Mouse (Mus musculus) cerebellum, adult 2 months (tissue): ENCODE measurements around the gene Dapp1.

ENCODE experiments used
- CTCF ChIP-seq: fragments of 200-500 bp; IDR thresholded peaks from 2 replicates; pipeline ENCODE4 v1.5.1; 2011; ENCODE audit warnings: low read depth, mild to moderate bottlenecking, control low read depth, low read length, moderate library complexity, borderline replicate concordance; ENCODE audit not compliant: insufficient read depth
- POLR2A ChIP-seq: fragments of 200-500 bp; IDR thresholded peaks from 2 replicates; pipeline ENCODE4 v1.6.1; 2011; ENCODE audit warnings: low read length, control low read depth, borderline replicate concordance; ENCODE audit not compliant: insufficient read depth

DNA sequence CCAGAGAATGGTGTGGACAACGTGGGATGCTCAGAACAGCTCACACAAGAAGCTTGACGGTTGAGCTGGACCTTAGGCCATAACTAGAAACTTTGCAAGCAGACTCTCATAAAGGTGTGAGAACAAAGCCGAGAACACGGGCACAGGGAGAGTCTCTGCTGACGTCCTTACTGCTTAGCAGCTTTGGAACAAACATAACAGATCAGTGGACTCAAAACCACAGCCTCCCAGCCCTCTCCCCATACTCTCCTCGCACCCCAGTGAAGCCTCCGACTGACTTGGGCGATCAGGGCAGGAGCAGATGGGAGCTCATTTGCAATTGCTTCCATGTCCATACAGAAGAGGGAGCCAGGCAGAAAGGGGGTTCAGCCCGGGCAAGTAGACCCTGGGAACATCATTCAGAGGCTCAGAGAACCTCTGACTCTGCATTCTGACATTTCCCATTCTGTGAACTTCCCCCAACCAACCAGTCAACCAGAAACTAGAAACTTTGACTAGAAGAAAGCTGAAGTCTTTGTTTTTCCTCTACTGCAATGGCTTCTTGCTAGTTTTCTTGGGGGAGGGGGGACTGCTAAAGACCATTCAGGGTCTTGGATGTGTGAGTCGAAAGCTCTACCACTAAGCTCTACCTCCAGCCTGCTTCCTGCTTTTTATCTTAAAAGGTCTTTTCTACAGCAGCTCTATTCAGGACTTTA is 31.0 kb downstream of the Dapp1 start:
- TF ChIP-seq CTCF (no peak), POLR2A (no peak)
